Mouse (Mus musculus): ENCODE measurements at regions not wholly inside any gene's neighbourhood (a gene's known extent, or its start where the extent isn't known, plus 50 kb on each side); places are given as distances from the start of the nearest gene placed in this dataset.

DNA sequence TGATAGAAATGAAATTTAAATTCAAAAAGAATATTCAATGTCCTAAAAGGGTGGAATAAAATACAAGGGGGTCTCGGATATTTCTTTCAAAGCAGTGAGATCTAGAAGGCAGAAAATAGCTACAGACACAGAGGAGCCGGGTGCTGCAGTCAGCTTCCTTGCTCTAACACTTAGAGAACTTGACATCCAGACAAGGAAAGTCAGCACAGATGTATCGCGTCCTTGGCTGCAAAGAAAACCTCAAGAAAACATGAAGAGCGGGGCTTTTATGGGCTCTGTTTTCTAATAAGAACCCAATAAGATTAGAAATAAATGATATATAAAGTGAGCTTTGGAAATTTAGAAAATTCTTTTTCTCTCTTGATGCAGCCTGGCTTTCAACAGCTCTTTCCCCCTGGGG is 53.1 kb upstream of the Glis3 start:
- DNase-seq, result no peak

- no peak for DNase-seq
Measured at GRCm38 (mm10) chr19:28733781-28734180, 53.9 kb upstream of the Glis3 start.

GRCm38 (mm10) chr19:28743176-28743793 is 63.4 kb upstream of the Glis3 start:
- peak; percentile 86 to 90 for DNase-seq

DNA sequence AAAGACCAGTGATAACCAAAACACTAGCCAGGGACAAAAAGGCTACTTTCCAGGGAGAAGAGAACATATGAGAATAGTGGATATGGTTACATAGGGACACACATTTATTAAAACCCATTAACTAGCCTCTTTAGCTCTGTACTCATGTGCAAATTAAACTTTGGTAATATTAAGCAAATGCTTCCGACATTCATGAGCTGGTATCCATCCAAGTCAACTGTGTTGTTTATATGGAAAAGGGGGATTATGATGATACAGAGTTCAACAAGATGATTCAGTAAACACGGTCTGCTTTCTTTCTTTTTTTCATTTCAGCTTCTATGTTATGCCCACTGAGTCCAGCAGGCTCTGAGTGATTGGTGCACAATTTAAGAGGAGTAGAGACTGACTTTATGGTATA is 65.2 kb upstream of the Glis3 start:
- no peak for DNase-seq

GRCm38 (mm10) chr19:28745534-28745933 is 65.7 kb upstream of the Glis3 start:
- no peak for DNase-seq

DNA sequence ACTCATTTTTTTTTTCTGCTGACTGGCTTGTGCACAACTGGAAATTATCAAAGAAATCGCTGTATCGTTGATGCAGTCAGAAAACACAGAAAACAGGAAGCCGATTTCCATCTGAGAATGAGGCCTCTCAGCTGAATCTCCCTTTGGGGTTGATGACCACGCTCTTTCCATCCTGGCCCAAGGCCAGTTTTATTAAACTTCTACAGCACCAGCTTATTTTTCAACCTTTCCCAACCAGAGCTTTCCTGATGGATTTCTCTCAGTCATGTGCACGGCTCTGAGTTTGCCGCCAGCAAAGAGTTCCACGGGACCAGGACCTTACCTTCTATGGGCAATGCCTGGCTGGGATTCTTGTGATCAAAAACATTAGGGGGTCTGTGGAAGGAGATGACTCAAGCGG is 71.2 kb upstream of the Glis3 start:
- peak; percentile 62 for DNase-seq

GRCm38 (mm10) chr19:28758854-28759253 is 76.0 kb upstream of the Slc1a1 start:
- peak; percentile 67 to 85 for DNase-seq

DNA sequence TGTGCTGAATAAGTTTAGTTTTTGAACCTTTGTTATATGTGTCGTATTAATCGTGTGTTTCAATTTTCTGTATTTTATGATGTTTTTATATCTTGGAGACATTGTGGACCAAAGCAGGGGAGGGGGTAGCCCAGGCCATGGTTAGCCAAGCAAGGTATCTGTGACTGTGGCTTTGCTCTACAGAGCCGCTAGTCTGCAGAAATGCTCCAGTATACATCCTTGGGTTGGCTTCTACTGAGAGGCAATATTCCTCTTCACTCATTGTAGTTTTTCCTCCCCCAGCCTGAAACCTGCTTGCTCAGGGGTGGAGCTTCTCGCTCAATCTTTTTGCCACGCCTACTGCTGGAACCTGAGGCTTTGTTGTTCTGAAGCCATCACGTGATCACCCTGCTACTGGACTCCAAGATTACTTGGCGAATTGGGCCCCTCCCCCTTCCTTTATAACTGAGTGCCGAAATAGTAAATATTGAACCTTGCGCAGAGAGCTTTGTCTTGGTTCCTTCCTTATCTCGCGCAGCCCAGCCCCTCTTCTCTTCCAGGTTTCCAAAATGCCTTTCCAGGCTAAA is 70.0 kb upstream of the Slc1a1 start:
- DNase-seq, result no peak

DNA sequence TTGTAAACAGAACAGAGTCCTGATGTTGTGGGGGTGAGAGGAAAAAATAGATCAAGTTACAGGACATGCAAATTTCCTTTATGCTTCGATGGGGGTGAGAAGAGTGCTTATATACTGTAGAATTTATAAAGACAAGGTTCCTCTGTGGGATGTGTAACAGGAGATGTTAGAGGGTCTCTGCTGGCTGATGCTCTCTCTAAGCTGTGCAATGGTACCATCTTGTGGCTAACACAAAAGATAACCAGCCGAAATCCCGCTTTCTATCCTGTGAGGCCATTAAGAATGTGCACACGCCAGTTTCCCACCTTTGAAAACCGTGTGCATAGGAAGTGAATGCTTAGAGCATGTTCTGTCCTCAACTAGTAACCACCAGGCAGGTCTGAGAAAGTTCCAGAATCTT is 66.6 kb upstream of the Slc1a1 start:
- DNase-seq, result no peak

GRCm38 (mm10) chr19:28770419-28770818 is 64.4 kb upstream of the Slc1a1 start:
- no peak for DNase-seq

- no peak for DNase-seq
Measured at GRCm38 (mm10) chr19:28771836-28772235, 63.0 kb upstream of the Slc1a1 start.

- DNase-seq, result no peak
Measured at GRCm38 (mm10) chr19:28772840-28773570, 61.8 kb upstream of the Slc1a1 start.

DNA sequence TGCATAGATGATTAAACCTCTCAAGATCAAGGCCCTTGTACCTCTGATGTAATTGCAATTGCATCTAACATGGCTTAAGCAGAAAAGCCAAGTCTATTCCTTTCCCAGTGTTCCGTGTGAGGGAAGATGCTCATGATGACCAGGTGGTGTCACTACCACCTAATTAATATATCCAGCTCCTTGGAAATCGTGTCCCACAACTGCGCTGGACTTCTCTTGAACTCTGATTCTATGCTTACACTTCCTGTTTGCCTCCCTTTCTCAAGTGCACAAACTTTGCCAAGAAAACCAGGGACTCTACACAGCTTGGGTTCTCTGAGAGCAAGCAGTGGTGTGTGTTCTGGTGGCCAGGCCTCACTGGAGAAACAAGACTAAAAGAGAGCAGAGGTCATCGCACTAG is 58.0 kb upstream of the Slc1a1 start:
- peak; percentile 37 to 66 for DNase-seq

DNA sequence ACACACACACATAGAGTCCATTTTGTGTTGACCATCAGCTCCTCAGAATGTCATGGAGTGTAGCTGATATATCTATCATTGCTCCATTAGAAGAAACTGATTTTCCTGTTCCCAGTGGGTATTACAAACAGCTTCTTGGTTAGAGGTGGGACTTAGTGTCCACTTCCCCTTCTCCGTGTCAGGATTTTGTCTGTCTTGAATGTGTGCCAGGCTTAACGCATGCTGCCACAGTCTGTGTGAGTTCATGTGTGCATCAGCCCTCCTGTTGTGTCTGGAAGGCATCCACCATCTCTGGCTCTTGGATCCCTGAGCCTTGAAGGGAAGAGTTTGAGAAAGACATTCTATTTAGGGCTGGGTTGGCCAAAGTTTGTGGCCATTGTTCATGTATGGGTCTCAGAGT is 57.2 kb upstream of the Slc1a1 start:
- no peak for DNase-seq

DNA sequence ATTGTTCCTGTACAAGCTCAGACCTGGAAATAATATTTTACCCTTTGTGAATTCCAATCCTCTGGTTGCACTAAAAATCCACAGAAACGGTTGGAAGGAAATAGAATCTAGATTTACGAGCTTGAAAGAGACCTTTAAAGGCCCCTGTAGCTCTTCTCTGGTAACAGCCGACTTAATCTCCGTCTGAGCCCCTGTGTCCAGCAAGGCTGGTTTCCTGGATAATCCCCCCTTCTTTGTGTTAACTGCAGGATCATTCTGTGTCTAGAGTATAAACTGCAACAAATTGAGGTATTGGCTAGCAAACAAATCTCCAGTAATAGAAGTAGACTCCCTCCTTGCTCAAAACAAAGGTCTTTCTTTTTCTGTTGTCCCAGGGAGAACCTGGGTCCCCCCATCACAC is 56.5 kb upstream of the Slc1a1 start:
- no peak for DNase-seq

GRCm38 (mm10) chr19:28781971-28782370 is 52.9 kb upstream of the Slc1a1 start:
- no peak for DNase-seq

Measured in kidney, postnatal 36 days (tissue).